Mouse (Mus musculus) thymus, adult 2 months (tissue): ENCODE measurements around the gene Abhd12. TPM values are rescaled to one million over a fixed set of nuclear protein-coding genes. Genes with fewer than 3 reads are reported as not detected.

Experiments used
- DNase-seq: peaks from one replicate; pipeline ENCODE4 v3.0.0; 2021
- H3K27ac ChIP-seq: fragments of 200-500 bp; 2 replicates; pipeline ENCODE4 v1.5.1; 2012; ENCODE audit warnings: low read length, control low read depth; ENCODE audit not compliant: control insufficient read depth, insufficient read depth
- H3K27me3 ChIP-seq: fragments of 200-500 bp; 2 replicates; pipeline ENCODE4 v1.6.1; 2012; ENCODE audit warnings: mild to moderate bottlenecking, low read length, moderate library complexity, mixed read lengths; ENCODE audit not compliant: control insufficient read depth, insufficient read depth
- H3K36me3 ChIP-seq: fragments of 200-500 bp; 2 replicates; pipeline ENCODE4 v1.6.1; 2012; ENCODE audit warnings: mild to moderate bottlenecking, low read length, moderate library complexity; ENCODE audit not compliant: control insufficient read depth, insufficient read depth
- H3K4me1 ChIP-seq: fragments of 200-500 bp; replicated peaks from 2 replicates; pipeline ENCODE4 v1.6.1; 2012; ENCODE audit warnings: low read length; ENCODE audit not compliant: control insufficient read depth, insufficient read depth
- H3K4me3 ChIP-seq: fragments of 200-500 bp; 2 replicates; pipeline ENCODE4 v1.5.1; 2012; ENCODE audit warnings: mild to moderate bottlenecking, low read length, control low read depth, moderate library complexity; ENCODE audit not compliant: control insufficient read depth, insufficient read depth
- CTCF ChIP-seq: fragments of 200-500 bp; IDR thresholded peaks from 2 replicates; pipeline ENCODE4 v1.5.1; 2012; ENCODE audit warnings: mild to moderate bottlenecking, control low read depth, low read length, moderate library complexity, borderline replicate concordance; ENCODE audit not compliant: control insufficient read depth, poor library complexity, insufficient read depth; ENCODE audit errors: extremely low read depth
- POLR2A ChIP-seq: fragments of 200-500 bp; IDR thresholded peaks from 2 replicates; pipeline ENCODE4 v1.6.1; 2012; ENCODE audit warnings: mild to moderate bottlenecking, low read length, control low read depth, moderate library complexity; ENCODE audit not compliant: control insufficient read depth, poor library complexity, insufficient read depth; ENCODE audit errors: extremely low read depth
- WGBS: fragments of 180-500 bp; shearing (Covaris S2); methylation state at CpG from one replicate; pipeline ENCODE4 v1.1.7; 2018; 5-methylcytosine and 5-hydroxymethylcytosine counted together
- polyA plus RNA-seq: library from polyadenylated mRNA; depleted of rRNA; stranded (reverse); fragments of >200 nt; gene quantifications from 2 replicates; pipeline ENCODE4 v1.2.3, GENCODE M21; 2012

The Abhd12 gene
- polyA plus RNA-seq, 1 experiment = 63.0 TPM

DNA sequence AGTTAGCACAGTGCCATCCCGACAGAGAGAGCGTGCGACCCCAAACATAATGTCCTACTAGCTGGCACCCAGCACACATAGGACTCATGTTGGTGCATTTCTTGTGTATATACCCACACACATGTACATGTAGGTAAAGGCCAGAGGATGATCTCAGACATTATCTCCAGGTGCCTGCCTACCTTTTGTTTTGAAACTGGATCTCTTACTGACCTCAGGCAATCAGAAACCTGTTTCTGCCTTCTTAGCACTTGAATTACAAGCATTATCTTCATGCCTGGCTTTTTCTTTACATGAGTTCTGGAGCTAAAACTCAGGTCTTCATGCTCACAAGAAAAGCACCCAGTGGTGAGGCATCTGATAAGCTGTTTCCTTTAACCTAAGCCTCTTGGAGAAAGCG lies 68.6 kb downstream of the Abhd12 start:
- Histone ChIP-seq H3K27me3 (no peaks in the 10 kb centered on the region), H3K36me3 (peaks cover 10% of the 10 kb centered on the region), H3K27ac (no peak overlapping the region), H3K4me1 (no peaks in the 10 kb centered on the region), H3K4me3 (no peak overlapping the region)
- TF ChIP-seq POLR2A = no peak
- TF ChIP-seq CTCF = no peak
- WGBS = 95% methylated on average over 4 of the region's 4 CpGs
- DNase-seq = no peak

DNA sequence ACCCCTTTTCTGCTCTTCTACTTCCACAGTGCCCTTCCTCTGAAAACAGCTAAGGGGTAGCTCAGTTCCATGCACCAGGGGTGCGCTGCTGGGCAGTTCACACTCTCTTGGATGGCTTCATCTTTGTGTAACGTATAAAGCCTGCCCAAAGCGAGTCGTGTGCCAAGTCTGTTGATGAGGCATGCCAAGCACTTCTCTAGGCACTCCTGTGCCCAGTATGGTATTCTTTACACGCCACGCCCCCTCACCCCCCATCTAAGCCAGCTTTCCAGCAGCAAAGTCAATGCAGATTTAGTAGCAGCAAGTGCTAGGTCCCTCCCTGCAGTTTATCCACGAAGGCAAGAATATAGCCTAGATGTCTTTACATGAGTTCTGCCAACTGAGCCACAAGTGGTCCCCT lies 69.9 kb downstream of the Abhd12 start:
- Histone ChIP-seq H3K4me3 (no peak overlapping the region), H3K4me1 (no peaks in the 10 kb centered on the region), H3K27me3 (no peaks in the 10 kb centered on the region), H3K36me3 (peaks cover 24% of the 10 kb centered on the region), H3K27ac (no peak overlapping the region)
- no peak for TF ChIP-seq POLR2A
- no peak for TF ChIP-seq CTCF
- 97% methylated on average over 7 of the region's 7 CpGs for WGBS
- no peak for DNase-seq

DNA sequence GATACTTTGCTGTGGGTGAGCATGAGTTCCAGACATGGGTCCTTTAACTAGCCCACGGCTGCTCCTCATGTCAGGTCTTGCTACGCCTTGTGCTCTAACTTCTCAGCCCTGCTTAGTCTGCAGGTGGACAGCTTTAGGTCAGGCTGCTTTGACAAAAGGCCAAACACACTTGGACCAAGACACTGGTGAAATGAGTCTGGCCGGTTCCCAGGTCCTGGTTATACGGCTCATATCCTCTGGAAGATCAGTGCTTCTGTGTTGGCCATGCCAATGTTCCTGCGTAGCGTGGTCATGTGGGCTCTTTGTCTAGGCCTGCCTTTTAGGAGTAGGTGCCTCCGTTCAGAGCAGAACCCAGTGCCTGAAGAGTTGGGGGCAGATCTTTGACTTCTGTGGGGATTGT lies 72.5 kb downstream of the Abhd12 start:
- TF ChIP-seq POLR2A (no peak), CTCF (no peak)
- Histone ChIP-seq H3K36me3 (peaks cover 41% of the 10 kb centered on the region), H3K27me3 (no peaks in the 10 kb centered on the region), H3K27ac (no peak overlapping the region), H3K4me3 (no peak overlapping the region), H3K4me1 (no peaks in the 10 kb centered on the region)
- WGBS = 95% methylated on average over 7 of the region's 7 CpGs
- no peak for DNase-seq

DNA sequence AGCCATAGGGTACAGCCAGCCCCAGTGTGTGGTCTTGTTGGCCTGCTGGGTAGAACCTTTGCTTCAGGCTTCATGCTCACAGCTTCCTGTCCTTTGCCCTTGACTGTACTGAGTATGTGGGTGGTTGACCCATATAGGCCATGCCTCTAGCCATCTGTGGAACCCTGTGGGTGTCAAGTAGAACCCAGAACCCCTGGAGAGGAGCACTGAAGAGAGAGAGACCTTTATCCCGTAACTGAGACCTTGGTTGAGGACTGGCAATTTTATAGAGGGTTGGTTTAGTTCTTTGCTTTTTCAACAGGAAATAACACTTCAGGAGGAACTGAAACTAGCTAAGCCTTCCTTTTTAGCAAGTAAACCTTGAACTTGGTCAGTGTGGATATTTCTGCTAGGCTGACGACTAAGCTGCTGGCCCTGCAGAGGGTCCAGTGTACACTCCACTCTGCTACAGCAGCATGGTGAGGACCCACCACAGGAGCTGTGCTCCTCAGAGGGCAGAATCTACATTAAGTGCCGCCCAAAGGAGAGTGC lies 73.6 kb downstream of the Abhd12 start:
- H3K4me1 ChIP-seq = no peaks in the 10 kb centered on the region
- DNase-seq = no peak
- WGBS = 87% methylated on average over 3 of the region's 3 CpGs
- TF ChIP-seq CTCF = no peak
- no peak for TF ChIP-seq POLR2A
- H3K27me3 ChIP-seq = no peaks in the 10 kb centered on the region
- no peak overlapping the region for H3K27ac ChIP-seq
- H3K4me3 ChIP-seq = no peak overlapping the region
- peaks cover 45% of the 10 kb centered on the region for H3K36me3 ChIP-seq

DNA sequence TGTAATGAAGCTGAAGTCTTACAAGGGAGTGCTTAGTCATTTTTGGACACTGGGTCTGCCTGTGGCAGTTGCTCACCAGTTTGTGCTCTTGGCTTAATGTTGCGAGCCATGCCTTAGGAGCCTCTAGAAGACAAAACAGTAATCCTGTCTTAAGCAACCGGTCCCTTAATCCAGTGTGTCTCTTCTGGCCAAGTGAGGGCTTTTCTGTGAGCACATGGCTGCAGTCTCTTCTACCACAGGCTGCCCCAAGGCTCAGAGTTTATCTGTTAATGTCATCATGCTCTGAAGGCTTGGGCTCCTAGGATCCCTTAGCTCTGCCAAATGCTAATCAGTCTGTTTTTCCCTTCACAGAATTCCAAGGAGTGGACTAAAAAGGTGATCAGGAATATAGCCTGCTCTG lies 74.5 kb downstream of the Abhd12 start:
- WGBS = 98% methylated on average over 2 of the region's 2 CpGs
- no peak for DNase-seq
- peaks cover 45% of the 10 kb centered on the region for H3K36me3 ChIP-seq
- H3K27me3 ChIP-seq = no peaks in the 10 kb centered on the region
- no peaks in the 10 kb centered on the region for H3K4me1 ChIP-seq
- TF ChIP-seq CTCF (no peak), POLR2A (no peak)
- H3K27ac ChIP-seq = no peak overlapping the region
- no peak overlapping the region for H3K4me3 ChIP-seq

DNA sequence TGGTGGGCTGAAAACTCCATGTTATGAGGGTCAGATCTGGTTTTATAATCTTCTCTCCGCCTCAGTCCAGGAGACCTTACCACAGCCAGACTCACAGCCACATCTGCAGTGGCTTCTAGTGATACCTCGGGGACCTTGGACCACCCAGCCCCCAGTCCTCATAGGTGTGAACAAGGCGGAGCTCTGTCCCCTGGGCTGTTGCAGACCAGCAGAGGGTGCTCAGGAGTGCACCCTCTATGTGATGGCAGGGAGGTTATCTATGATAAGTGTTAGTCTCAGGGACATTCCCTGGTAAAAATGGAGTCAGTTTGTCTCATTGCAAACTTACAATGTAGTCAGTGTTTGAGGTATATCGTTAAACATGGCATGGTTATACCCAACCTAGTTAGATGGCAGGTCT lies 75.9 kb downstream of the Abhd12 start:
- H3K36me3 ChIP-seq = peaks cover 49% of the 10 kb centered on the region
- no peak for DNase-seq

DNA sequence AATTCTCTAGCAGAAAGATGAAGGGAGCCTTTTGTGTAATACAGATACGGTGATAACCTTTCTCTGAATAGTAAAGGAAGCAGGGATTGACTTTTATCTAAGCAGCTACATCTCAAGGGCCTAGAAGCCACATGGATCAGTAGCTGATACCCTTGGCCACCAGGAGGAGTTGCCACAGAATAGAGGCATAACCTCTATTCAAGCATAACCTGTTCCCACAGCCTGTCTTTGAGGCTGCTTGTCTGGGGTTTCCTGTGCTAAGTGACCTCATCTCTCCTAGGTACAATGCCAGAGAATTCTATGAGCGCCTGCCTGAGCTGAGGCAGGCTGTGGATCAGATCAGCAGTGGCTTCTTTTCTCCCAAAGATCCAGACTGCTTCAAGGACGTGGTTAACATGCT lies 76.4 kb downstream of the Abhd12 start:
- Histone ChIP-seq H3K4me3 (no peak overlapping the region), H3K4me1 (no peaks in the 10 kb centered on the region), H3K36me3 (peaks cover 49% of the 10 kb centered on the region), H3K27ac (no peak overlapping the region), H3K27me3 (no peaks in the 10 kb centered on the region)
- TF ChIP-seq CTCF (no peak), POLR2A (no peak)
- WGBS = 95% methylated on average over 3 of the region's 3 CpGs
- no peak for DNase-seq

More for the DNA sequence above, 75.9 kb downstream of the Abhd12 start:
- Histone ChIP-seq H3K27me3 (no peaks in the 10 kb centered on the region), H3K4me3 (no peak overlapping the region), H3K4me1 (no peaks in the 10 kb centered on the region), H3K27ac (no peak overlapping the region)
- TF ChIP-seq CTCF (no peak), POLR2A (no peak)
- WGBS = 92% methylated on average over 4 of the region's 4 CpGs
